Mouse (Mus musculus) stomach, embryonic 16.5 days (tissue): ENCODE measurements around the gene Med21. TPM values are rescaled to one million over a fixed set of nuclear protein-coding genes. Genes with fewer than 3 reads are reported as not detected.

ENCODE experiments used
- ATAC-seq: fragments of 200-750 bp; cut with Nextera tagmentation; 2 replicates; pipeline ENCODE4 v1.8.0; 2017; ENCODE audit warnings: moderate number of reproducible peaks, moderate TSS enrichment; ENCODE audit not compliant: insufficient read depth, low FRiP score
- H3K27ac ChIP-seq: fragments of 300-500 bp; sonication (generic); 2 replicates; pipeline ENCODE4 v1.5.1; 2014; ENCODE audit warnings: low read length
- H3K27me3 ChIP-seq: fragments of 300-500 bp; sonication (generic); 2 replicates; pipeline ENCODE4 v1.6.1; 2014; ENCODE audit warnings: low read length, control low read depth, mixed read lengths; ENCODE audit not compliant: control insufficient read depth, insufficient read depth
- H3K36me3 ChIP-seq: fragments of 300-500 bp; sonication (generic); 2 replicates; pipeline ENCODE4 v1.6.1; 2014; ENCODE audit warnings: low read length; ENCODE audit not compliant: control insufficient read depth, insufficient read depth
- H3K4me1 ChIP-seq: fragments of 300-500 bp; sonication (generic); 2 replicates; pipeline ENCODE4 v1.6.1; 2014; ENCODE audit warnings: low read length, control low read depth, mixed read lengths; ENCODE audit not compliant: control insufficient read depth, insufficient read depth
- H3K4me2 ChIP-seq: fragments of 300-500 bp; sonication (generic); 2 replicates; pipeline ENCODE4 v1.6.1; 2014; ENCODE audit warnings: low read depth, low read length, mixed read lengths
- H3K4me3 ChIP-seq: fragments of 300-500 bp; sonication (generic); replicated peaks from 2 replicates; pipeline ENCODE4 v1.5.1; 2014; ENCODE audit warnings: mild to moderate bottlenecking, low read length
- H3K9ac ChIP-seq: fragments of 300-500 bp; sonication (generic); 2 replicates; pipeline ENCODE4 v1.6.1; 2014; ENCODE audit warnings: low read length
- H3K9me3 ChIP-seq: fragments of 300-500 bp; sonication (generic); replicated peaks from 2 replicates; pipeline ENCODE4 v1.6.1; 2016; ENCODE audit warnings: low read length, control low read depth; ENCODE audit not compliant: control insufficient read depth
- WGBS: fragments of 180-500 bp; shearing (Covaris S2); extraction: QIAGEN DNeasy Blood & Tissue Kit; methylation state at CpG from one replicate; pipeline ENCODE4 v1.1.7; 2014; 5-methylcytosine and 5-hydroxymethylcytosine counted together
- polyA plus RNA-seq: library from polyadenylated mRNA; unstranded; fragments of >200 nt; fragmentation: Nextera tagmentation; extraction: Ambion mirVana; gene quantifications from 2 replicates; pipeline ENCODE4 v1.2.1, GENCODE M21; 2015

The Med21 gene
- polyA plus RNA-seq, 1 experiment from 2014 or later, result 140 TPM

- Histone ChIP-seq H3K27ac (no peak overlapping the region), H3K4me2 (peak overlapping the region; percentile 14), H3K4me1 (peaks cover 4% of the 10 kb centered on the region; the same call in 1 of the 2 replicates), H3K9me3 (0 out of 2 replicates have a peak, but pooled peaks cover 2% of the 10 kb centered on the region), H3K36me3 (no peaks in the 10 kb centered on the region), H3K9ac (no peak overlapping the region), H3K27me3 (no peaks in the 10 kb centered on the region), H3K4me3 (no peak overlapping the region)
- ATAC-seq, result peak; percentile 80
- 61% methylated on average over 17 of the region's 17 CpGs for WGBS
Measured at GRCm38 (mm10) chr6:146685781-146686308, 43.5 kb downstream of the Med21 start.

GRCm38 (mm10) chr6:146686463-146687196 lies 44.3 kb downstream of the Med21 start:
- no peak overlapping the region; the same call in 1 of the 2 replicates for H3K9ac ChIP-seq
- H3K9me3 ChIP-seq, result 0 out of 2 replicates have a peak, but pooled peaks cover 2% of the 10 kb centered on the region
- no peaks in the 10 kb centered on the region for H3K36me3 ChIP-seq
- no peak overlapping the region for H3K4me3 ChIP-seq
- H3K27me3 ChIP-seq, result no peaks in the 10 kb centered on the region
- ATAC-seq, result peak; percentile 68; the same call in 1 of the 2 replicates
- H3K4me1 ChIP-seq, result peaks cover 4% of the 10 kb centered on the region; the same call in 1 of the 2 replicates
- H3K27ac ChIP-seq, result no peak overlapping the region
- H3K4me2 ChIP-seq, result peak overlapping the region; percentile 14; the same call in 1 of the 2 replicates
- WGBS, result 58% methylated on average over 5 of the region's 5 CpGs

- no peak overlapping the region for H3K4me3 ChIP-seq
- WGBS, result 83% methylated on average over 7 of the region's 7 CpGs
- 0 out of 2 replicates have a peak, but pooled peaks cover 2% of the 10 kb centered on the region for H3K9me3 ChIP-seq
- no peak for ATAC-seq
- H3K4me1 ChIP-seq, result peaks cover 4% of the 10 kb centered on the region; the same call in 1 of the 2 replicates
- no peaks in the 10 kb centered on the region for H3K27me3 ChIP-seq
- H3K36me3 ChIP-seq, result no peaks in the 10 kb centered on the region
- no peak overlapping the region for H3K4me2 ChIP-seq
- no peak overlapping the region for H3K9ac ChIP-seq
- no peak overlapping the region for H3K27ac ChIP-seq
Measured at GRCm38 (mm10) chr6:146688010-146688409, 45.7 kb downstream of the Med21 start.

GRCm38 (mm10) chr6:146688861-146689260 lies 46.5 kb downstream of the Med21 start:
- Histone ChIP-seq H3K9me3 (0 out of 2 replicates have a peak, but pooled peaks cover 2% of the 10 kb centered on the region), H3K9ac (no peak overlapping the region)

GRCm38 (mm10) chr6:146697767-146698166 lies 55.4 kb downstream of the Med21 start:
- Histone ChIP-seq H3K36me3 (no peaks in the 10 kb centered on the region), H3K4me2 (no peak overlapping the region), H3K27ac (no peak overlapping the region), H3K4me3 (no peak overlapping the region), H3K9ac (no peak overlapping the region), H3K27me3 (no peaks in the 10 kb centered on the region), H3K4me1 (no peaks in the 10 kb centered on the region), H3K9me3 (no peaks in the 10 kb centered on the region)
- ATAC-seq, result no peak
- WGBS, result 77% methylated on average over 5 of the region's 5 CpGs

More at GRCm38 (mm10) chr6:146688861-146689260, 46.5 kb downstream of the Med21 start:
- H3K4me1 ChIP-seq, result peaks cover 4% of the 10 kb centered on the region; the same call in 1 of the 2 replicates
- no peaks in the 10 kb centered on the region for H3K36me3 ChIP-seq
- ATAC-seq, result no peak
- no peaks in the 10 kb centered on the region for H3K27me3 ChIP-seq
- H3K4me2 ChIP-seq, result no peak overlapping the region
- H3K4me3 ChIP-seq, result no peak overlapping the region
- 89% methylated on average over 5 of the region's 5 CpGs for WGBS
- no peak overlapping the region for H3K27ac ChIP-seq

GRCm38 (mm10) chr6:146698376-146698775 lies 56.0 kb downstream of the Med21 start:
- H3K36me3 ChIP-seq, result no peaks in the 10 kb centered on the region
- H3K9me3 ChIP-seq, result no peaks in the 10 kb centered on the region
- WGBS, result 87% methylated on average over 4 of the region's 4 CpGs
- no peaks in the 10 kb centered on the region for H3K27me3 ChIP-seq
- no peak overlapping the region for H3K4me3 ChIP-seq
- no peak overlapping the region for H3K27ac ChIP-seq
- no peak overlapping the region for H3K9ac ChIP-seq
- no peak for ATAC-seq
- H3K4me1 ChIP-seq, result no peaks in the 10 kb centered on the region
- H3K4me2 ChIP-seq, result no peak overlapping the region

Other genes with a start within 250 kb of the Med21 start
- gene Itpr2, start 140.3 kb upstream of the Med21 start, polyA plus RNA-seq, result 13.2 and 14.8 TPM in 2 replicates
- gene Fgfr1op2, start 65.3 kb upstream of the Med21 start, polyA plus RNA-seq, result 96.6 and 98.8 TPM in 2 replicates
- gene Ints13, start 64.7 kb upstream of the Med21 start, polyA plus RNA-seq, result 56.6 and 65.3 TPM in 2 replicates
- gene Tm7sf3, start 277 bp downstream of the Med21 start, polyA plus RNA-seq, result 31.9 and 32.3 TPM in 2 replicates
- gene Stk38l, start 82.4 kb downstream of the Med21 start, polyA plus RNA-seq, result 23.4 and 26.3 TPM in 2 replicates
- gene Arntl2, start 153.5 kb downstream of the Med21 start, polyA plus RNA-seq, result 7.5 and 9.1 TPM in 2 replicates
- gene Smco2, start 207.6 kb downstream of the Med21 start, polyA plus RNA-seq, result not detected in 2 replicates
- gene Ppfibp1, start 245.9 kb downstream of the Med21 start, polyA plus RNA-seq, result 51.4 and 53.4 TPM in 2 replicates